In genomic region chr3:80913779-80914284, GRCm38 (mm10) we compare ENCODE assay signal across 10 mouse cellular contexts. TPM values are rescaled to one million over a fixed set of nuclear protein-coding genes. Genes with fewer than 3 reads are reported as not detected.
A peak's percentile ranks its signal among the peaks of the same experiment; 100 is the strongest.
DNase-seq lines count a peak whose midpoint lies in the region; ATAC-seq and TF ChIP-seq lines count a peak whose summit lies in the region.
"Had no signal": no experiment of that assay in that cellular context is flagged by ENCODE, and none has a peak within 500 bp of the region (broad histone marks: within the 10 kb centered on the region; RNA-seq: fewer than 3 reads in every experiment).

No protein-coding gene starts in this region.

- 0 out of 2 replicates have a peak, but pooled peaks cover 5% of the 10 kb centered on the region for H3K27me3 ChIP-seq in heart, embryonic 14.5 days (ENCODE audit: control insufficient read depth, insufficient read depth, low read length)
- peaks cover 48% of the 10 kb centered on the region for H3K27me3 ChIP-seq in Patski
- H3K27me3 ChIP-seq in hindbrain, embryonic 10.5 days (ENCODE audit: insufficient read depth, poor library complexity, severe bottlenecking): peaks cover 13% of the 10 kb centered on the region; the same call in 1 of the 2 replicates
- no peaks in the 10 kb centered on the region for H3K27me3 ChIP-seq in midbrain, embryonic 11.5 days (ENCODE audit: control insufficient read depth, insufficient read depth, low read length)

- no peak overlapping the region for H3K27ac ChIP-seq in heart, embryonic 14.5 days (replicated peaks in 1 of 2; ENCODE audit: control insufficient read depth in 1 of 2, insufficient read depth in 1 of 2, low read depth in 2 of 2, low read length in 2 of 2)
- peak overlapping the region; percentile 92 for H3K27ac ChIP-seq in hindbrain, embryonic 10.5 days
- H3K27ac ChIP-seq in midbrain, embryonic 11.5 days (ENCODE audit: low read depth, low read length): no peak overlapping the region

- no peaks in the 10 kb centered on the region for H3K36me3 ChIP-seq in heart, embryonic 14.5 days (ENCODE audit: control insufficient read depth, insufficient read depth, low read length)
- no peaks in the 10 kb centered on the region for H3K36me3 ChIP-seq in hindbrain, embryonic 10.5 days
- H3K36me3 ChIP-seq in midbrain, embryonic 11.5 days (ENCODE audit: control insufficient read depth, insufficient read depth, low read length): no peaks in the 10 kb centered on the region

- DNase-seq in heart, postnatal 25 days (ENCODE audit: low spot score): no peak
- no peak for DNase-seq in Patski (ENCODE audit: low read depth, low spot score)
- DNase-seq in hindbrain, embryonic 10.5 days (ENCODE audit: low spot score): no peak
- no peak for DNase-seq in midbrain, embryonic 11.5 days (ENCODE audit: low spot score, missing footprints)
- DNase-seq in c-Kit-positive CD71-positive TER-119-positive erythroid progenitor cells, embryonic 14.5 days (ENCODE audit: low spot score): no peak
- no peak for DNase-seq in ovary, postnatal 36 days (ENCODE audit: low spot score)
- DNase-seq in ovary, postnatal 10 days (ENCODE audit: low spot score): no peak

- POLR2A ChIA-PET in Patski (lab: Charles Lee): no interaction called here

- H3K4me3 ChIP-seq in heart, embryonic 14.5 days (ENCODE audit: control insufficient read depth in 1 of 2, insufficient read depth in 1 of 2, low read depth in 1 of 2, low read length in 2 of 2): peak overlapping the region; percentile 66 to 67
- peak overlapping the region; percentile 70 for H3K4me3 ChIP-seq in hindbrain, embryonic 10.5 days
- peak overlapping the region; percentile 63 for H3K4me3 ChIP-seq in midbrain, embryonic 11.5 days (ENCODE audit: low read depth, low read length)

- no peaks in the 10 kb centered on the region for H3K9me3 ChIP-seq in heart, embryonic 14.5 days (ENCODE audit: control insufficient read depth, low read length)
- no peaks in the 10 kb centered on the region for H3K9me3 ChIP-seq in hindbrain, embryonic 10.5 days
- H3K9me3 ChIP-seq in midbrain, embryonic 11.5 days (ENCODE audit: control insufficient read depth, low read length): no peaks in the 10 kb centered on the region

- WGBS in heart, embryonic 14.5 days: 20% methylated on average over 6 of the region's 6 CpGs
- WGBS in hindbrain, embryonic 10.5 days: 26% methylated on average over 6 of the region's 6 CpGs
- WGBS in midbrain, embryonic 11.5 days: 29% methylated on average over 6 of the region's 6 CpGs

- peak overlapping the region; percentile 95 for H3K4me2 ChIP-seq in heart, embryonic 14.5 days (ENCODE audit: low read length)
- peak overlapping the region; percentile 76 for H3K4me2 ChIP-seq in midbrain, embryonic 11.5 days

- TF ChIP-seq CTCF in Patski (IDR thresholded peaks at IDR 0.05): no peak

- H3K4me1 ChIP-seq in heart, embryonic 14.5 days (ENCODE audit: control insufficient read depth in 2 of 2, insufficient read depth in 2 of 2, low read length in 2 of 2): no peaks in the 10 kb centered on the region
- H3K4me1 ChIP-seq in hindbrain, embryonic 10.5 days (replicated peaks): peaks cover 11% of the 10 kb centered on the region; the same call in 1 of the 2 replicates
- H3K4me1 ChIP-seq in midbrain, embryonic 11.5 days (ENCODE audit: control insufficient read depth, insufficient read depth, low read length): no peaks in the 10 kb centered on the region

- ATAC-seq in heart, embryonic 14.5 days (ENCODE audit: insufficient number of reproducible peaks, insufficient read depth, low FRiP score, low read depth): no peak
- ATAC-seq in Patski: peak; percentile 14
- no peak for ATAC-seq in midbrain, embryonic 11.5 days (ENCODE audit: low FRiP score)

- CTCF ChIA-PET in Patski (lab: Charles Lee): interaction anchor here (1.4 kb wide), 1 partner anchor 13 kb away, joined by 4 read pairs; no protein-coding TSS in a partner anchor

- in situ Hi-C loops in Patski (cut with MboI; ENCODE audit: low pct_unique_long_range_greater_than_20kb): no loop called here

- intact Hi-C loops in heart, postnatal 25 days (cut with DNase I): no loop called here

- peak overlapping the region; percentile 74 for H3K9ac ChIP-seq in heart, embryonic 14.5 days (ENCODE audit: low read length)
- H3K9ac ChIP-seq in midbrain, embryonic 11.5 days (ENCODE audit: low read length): peak overlapping the region; percentile 82

RNA-seq across cellular contexts. Expression of gene Glrb, which starts 0.4 kb away (rescaled TPM):
- 2.7 and 3.0 TPM in 2 replicates for polyA plus RNA-seq in heart, embryonic 14.5 days (2014; fragmentation: Nextera tagmentation; extraction: Ambion mirVana)
- under 1 TPM; 0.16 to 0.17 TPM for total RNA-seq in heart, postnatal 25 days (2021)
- 2.5 TPM for polyA plus RNA-seq in Patski (2021)
- 7.6 and 8.5 TPM in 2 replicates for polyA plus RNA-seq in hindbrain, embryonic 10.5 days (2016; fragmentation: Nextera tagmentation; extraction: Ambion mirVana)
- polyA plus RNA-seq in midbrain, embryonic 11.5 days (2014; fragmentation: Nextera tagmentation; extraction: Ambion mirVana): 10.8 and 11.7 TPM in 2 replicates
- total RNA-seq: common myeloid progenitor, adult 5-6 weeks; MEL had no signal
